Mouse (Mus musculus): ENCODE results near the gene Gtf3c2. TPM values are rescaled to one million over a fixed set of nuclear protein-coding genes. Genes with fewer than 3 reads are reported as not detected.
A peak's percentile ranks its signal among the peaks of the same experiment; 100 is the strongest.

Gtf3c2 gene
- polyA plus RNA-seq, 3 experiments from 2014 or later, result 61.8 to 103 (median 81.3) TPM

DNA sequence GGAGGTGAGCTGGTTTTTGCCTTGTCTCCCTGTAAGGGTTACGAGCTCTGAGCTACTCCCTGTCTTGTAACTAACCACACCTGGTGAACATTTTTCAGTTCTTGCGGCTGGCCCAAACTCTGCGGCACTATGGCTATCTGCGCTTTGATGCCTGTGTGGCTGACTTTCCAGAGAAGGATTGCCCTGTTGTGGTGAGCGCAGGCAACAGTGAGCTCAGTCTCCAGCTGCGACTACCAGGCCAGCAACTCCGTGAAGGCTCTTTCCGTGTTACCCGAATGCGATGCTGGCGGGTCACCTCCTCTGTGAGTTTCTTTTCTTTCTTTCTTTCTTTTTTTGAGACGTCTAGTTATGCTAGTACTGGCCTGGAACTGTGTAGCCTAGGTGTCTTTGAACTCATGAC, 17.1 kb upstream of the Gtf3c2 start:
- no peak for ATAC-seq

DNA sequence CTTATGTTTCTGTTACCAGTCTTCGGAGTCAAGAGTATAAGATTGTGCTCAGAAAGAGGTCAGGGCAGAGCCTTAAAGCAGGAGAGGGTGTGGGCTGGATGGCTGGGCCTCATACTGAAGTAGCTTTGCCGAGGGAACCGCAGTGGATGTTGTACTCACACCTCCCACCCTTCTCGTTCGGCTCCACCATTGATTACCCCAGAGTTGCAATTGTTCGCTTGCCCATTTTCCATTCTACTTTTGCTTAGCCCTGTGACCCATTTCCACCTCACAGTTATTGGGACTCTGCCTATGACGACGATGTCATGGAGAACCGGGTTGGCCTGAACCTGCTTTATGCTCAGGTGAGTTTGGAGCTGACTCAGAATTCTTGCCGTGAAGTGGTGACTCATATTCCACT, 16.3 kb upstream of the Gtf3c2 start:
- no peak for ATAC-seq

- no peak for ATAC-seq
Measured at GRCm38 (mm10) chr5:31195671-31196070, 15.7 kb upstream of the Gtf3c2 start.

- ATAC-seq, result no peak
Measured at GRCm38 (mm10) chr5:31194486-31195485, 14.8 kb upstream of the Gtf3c2 start.

DNA sequence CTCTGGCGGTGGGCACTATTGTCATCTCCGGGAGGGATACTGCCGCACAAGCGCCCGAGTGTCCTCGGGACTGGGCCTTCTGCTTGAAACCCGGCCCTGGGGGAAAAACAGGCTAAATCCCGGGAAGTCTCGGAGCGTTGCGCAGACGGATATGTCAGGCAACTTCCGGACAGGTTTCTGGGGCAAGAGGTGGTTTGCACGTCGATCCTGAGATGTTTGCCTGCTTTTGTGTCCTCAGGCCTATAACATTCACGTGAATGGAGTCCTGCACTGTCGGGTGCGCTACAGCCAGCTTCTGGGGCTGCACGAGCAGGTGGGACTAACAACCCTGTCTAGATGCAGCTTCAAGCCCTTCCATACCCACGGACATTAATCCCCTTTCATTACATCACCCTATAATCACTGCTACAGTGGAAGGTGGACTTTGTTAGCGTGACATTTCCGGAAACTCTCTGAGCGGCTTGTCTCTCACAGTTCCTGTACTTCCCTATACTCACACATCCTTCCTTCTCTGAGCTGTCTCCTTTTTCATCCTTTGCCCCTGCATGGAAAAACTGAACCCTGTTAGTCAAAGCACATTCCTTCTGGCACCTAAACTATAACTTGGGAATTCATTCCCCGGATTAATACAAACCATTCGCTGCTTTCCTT, 13.8 kb upstream of the Gtf3c2 start:
- ATAC-seq, result no peak

GRCm38 (mm10) chr5:31192939-31193630, 13.1 kb upstream of the Gtf3c2 start, which contains the start of the genes Snx17 and Eif2b4:
Gene Snx17, plus strand, starts transcription at chr5:31193227.
Gene Eif2b4, minus strand, starts transcription at chr5:31193430.
- peak; percentile 92 for ATAC-seq

DNA sequence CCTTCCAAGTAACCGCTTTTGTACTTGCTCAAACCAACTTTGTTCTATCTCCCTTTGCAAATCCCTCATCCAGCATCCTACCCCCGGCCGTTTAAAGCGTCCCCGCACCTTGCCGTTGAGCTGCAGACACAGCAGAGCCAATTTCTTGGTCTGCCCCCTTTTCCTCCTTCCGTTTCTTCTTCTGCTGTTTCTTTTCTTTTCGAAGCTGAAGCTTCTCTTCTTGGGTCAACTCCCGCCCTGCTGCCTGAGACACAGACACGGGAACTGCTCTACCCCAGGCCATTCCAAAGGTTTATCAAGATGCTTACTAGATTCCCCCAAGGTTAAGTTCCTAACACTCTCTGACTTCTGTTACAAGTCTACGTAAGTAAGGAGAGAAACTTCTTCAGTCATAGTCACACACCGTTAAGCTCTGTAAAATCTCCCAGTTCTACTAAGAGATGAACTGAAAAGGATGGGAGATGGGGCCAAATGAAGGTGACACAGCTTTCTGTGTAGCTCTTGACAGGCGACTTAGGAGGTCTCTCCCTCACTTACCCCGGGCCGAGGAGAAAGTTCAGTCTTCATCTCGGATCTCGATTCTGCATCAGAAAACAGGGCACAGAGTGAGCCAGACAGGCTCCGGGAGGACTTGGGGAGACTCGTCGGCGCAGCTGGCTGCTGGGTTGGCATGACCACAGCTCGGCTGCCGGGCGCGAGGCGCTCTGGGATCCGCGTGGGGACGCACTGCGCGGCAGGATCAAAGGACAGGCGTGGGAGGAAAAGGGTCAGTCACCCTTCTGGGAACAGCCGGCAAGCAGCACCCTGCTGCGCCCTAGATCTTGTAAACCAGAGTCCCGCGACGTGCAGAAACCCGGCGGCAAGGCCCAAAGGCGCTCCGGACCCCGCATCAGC, 12.3 kb upstream of the Gtf3c2 start:
- peak; percentile 9 for ATAC-seq

- ATAC-seq, result no peak
Measured at GRCm38 (mm10) chr5:31190201-31190600, 10.3 kb upstream of the Gtf3c2 start.

DNA sequence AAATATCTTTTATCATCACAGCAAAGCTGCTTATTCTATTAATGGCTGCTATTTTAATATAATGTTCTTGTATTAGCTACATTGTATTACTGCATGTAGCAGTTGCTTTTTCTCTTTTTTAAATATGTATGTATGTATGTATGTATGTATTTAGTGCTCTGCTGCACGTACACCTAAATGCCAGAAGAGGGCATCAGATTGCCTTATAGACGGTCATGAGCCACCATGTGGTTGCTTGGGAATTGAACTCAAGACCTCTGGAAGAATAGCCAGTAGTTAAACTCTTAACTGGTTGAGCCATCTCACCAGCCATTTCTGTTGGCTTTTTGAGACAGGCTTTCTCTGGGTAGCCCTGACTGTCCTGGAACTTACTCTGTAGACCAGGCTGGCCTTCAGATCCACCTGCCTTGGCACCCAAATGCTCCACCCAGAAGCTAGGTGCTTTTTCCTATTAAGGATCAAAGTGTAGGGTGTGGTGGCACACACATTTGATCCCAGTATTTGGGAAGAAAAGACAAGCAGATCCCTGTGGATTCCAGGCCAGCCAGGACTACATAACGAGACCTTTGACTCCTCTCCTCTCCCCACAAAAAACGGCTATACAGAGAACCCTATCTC, 8.4 kb upstream of the Gtf3c2 start:
- ATAC-seq, result no peak

GRCm38 (mm10) chr5:31183678-31184077, 3.7 kb upstream of the Gtf3c2 start:
- ATAC-seq, result no peak

DNA sequence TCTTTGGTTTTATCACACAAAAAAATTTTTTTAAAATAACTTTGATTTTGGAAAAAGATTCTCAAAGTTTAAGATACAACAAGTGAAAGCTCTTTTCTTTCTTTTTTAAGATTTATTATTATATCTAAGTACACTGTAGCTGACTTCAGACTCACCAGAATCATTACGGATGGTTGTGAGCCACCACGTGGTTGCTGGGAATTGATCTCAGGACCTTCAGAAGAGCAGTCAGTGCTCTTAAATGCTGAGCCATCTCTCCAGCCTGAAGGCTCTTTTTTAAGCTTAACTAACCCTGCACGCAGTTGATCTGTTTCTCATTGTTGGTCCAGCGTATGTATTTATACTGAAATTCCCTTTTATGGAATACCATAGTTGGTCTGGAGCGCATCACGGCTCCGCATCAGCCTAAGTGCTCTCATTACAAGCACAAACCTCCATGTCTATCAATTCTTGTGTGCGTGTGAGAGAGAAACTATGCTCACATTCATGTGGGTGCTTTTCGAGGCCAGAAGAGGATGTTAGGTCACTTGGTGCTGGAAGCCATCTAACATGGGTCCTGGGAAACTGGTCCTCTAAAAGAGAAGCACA, 1.3 kb upstream of the Gtf3c2 start:
- ATAC-seq, result no peak

- ATAC-seq, result peak; percentile 20
Measured at GRCm38 (mm10) chr5:31179301-31179765, 611 bp downstream of the Gtf3c2 start.

GRCm38 (mm10) chr5:31168630-31169029, 11.3 kb downstream of the Gtf3c2 start:
- ATAC-seq, result no peak

DNA sequence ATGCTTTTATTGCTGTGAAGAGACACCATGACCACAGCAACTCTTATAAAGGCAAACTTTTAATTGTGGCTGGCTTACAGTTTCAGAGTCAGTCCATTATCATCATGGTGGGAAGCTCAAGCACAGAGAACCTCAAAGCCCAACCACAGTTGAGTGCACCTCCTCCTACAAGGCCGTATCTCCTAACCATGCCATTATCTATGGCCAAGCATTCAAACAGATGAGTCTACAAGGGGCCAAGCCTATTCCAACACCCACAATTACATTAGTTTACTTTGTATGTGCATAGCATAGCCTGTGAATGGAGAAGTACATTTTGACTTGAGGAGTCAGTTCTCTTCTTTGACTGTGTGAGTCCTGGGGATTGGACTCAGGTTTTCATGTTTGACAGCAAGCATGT, 15.1 kb downstream of the Gtf3c2 start:
- ATAC-seq, result no peak

DNA sequence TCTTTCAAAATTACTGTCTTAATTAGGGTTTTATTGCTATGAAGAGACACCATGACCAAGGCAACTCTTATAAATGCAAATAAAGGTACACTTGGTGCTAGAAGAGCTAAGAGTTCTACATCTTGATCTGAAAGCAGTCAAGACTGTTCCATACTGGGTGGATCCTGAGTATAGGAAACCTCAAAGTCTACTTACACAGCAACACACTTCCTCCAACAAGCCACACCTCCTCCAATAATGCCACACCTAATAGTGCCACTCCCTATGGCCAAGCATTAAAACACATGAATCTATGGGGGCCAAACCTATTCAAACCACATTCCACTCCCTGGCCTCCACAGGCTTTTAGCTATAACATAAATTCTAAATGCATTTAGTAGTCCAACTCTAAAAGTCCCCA, 17.5 kb downstream of the Gtf3c2 start:
- no peak for ATAC-seq

DNA sequence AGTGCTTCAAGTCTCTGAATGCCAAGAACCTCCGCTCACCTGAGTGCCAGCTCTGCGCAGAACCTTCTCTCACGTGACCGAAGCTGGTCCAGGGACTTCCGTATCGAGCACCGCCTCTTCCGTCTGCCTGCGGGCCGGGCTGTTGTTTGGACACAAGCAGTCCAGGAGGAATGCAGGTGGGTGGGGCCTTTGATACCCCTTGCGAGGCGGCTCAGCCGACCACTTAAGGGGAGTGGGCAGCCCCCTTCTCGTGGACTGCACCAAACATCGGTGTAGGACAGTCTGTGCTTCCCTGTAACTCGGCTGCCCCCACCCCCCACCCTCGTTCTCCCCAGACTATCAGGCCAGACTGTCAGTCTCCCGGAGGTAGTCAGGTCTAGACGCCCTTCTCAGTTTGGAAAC, 25.8 kb downstream of the Gtf3c2 start, which contains the start of gene Mpv17:
Mpv17 (minus strand) TSS at position 100 of the 402 bp plus-strand sequence.
- ATAC-seq, result peak; percentile 97

- no peak for ATAC-seq
Measured at GRCm38 (mm10) chr5:31153516-31154151, 26.3 kb downstream of the Gtf3c2 start.

GRCm38 (mm10) chr5:31151746-31152145, 28.2 kb downstream of the Gtf3c2 start:
- ATAC-seq, result no peak

DNA sequence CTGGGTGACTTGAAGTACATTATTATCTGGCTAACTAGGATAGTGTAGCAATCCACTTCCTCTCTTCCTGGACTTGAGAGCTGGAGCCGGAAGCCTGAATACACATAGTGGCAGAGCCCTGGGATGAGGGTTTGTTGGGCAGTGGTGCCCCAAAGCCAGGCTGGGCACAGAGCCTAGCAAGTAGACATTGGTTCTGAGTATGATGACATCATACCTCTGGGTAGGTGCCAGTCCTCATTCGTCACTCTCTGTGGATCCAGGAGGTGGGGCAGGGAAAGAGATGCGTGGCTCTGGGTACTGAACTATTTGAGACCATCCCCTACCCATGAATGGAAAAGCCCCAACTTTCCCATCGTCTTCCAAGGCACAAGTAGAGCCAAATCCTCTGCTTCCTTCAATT, 30.2 kb downstream of the Gtf3c2 start:
- no peak for ATAC-seq

- no peak for ATAC-seq
Measured at GRCm38 (mm10) chr5:31138968-31139425, 40.9 kb downstream of the Gtf3c2 start.

All from inflammation-experienced regulatory T-cells, adult 6 months (primary cell).